Mouse (Mus musculus) cerebellum, postnatal 14 days (tissue): ENCODE results near the gene Zfp74.
A peak's percentile ranks its signal among the peaks of the same experiment; 100 is the strongest.

Source experiments
- DNase-seq, 2 experiments: peaks; one replicate each; pipeline ENCODE4 v3.0.0; 2021; ENCODE audit warnings: mixed read lengths in 2 of 2

Zfp74 gene

DNA sequence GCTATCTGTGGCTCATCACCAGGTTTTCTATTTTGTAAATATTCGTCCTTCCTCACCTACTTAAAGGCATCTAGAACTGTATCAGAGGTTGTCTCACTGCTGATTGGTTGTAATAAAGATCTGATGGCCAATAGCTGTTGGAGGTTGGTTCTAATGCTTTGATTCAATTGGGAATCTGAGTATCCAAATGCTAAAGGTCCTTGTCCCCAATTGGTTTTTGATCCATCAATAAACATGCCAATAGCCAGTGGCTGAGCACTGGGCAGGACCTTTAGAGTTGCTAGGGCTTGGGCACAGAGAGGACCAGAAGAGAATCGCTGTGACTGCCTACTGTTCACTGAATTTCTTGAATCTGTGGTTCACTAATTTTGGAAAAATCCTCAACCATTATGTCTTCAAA, 10.2 kb downstream of the Zfp74 start:
- no peak for DNase-seq

GRCm38 (mm10) chr7:29942740-29943139, 11.1 kb downstream of the Zfp74 start:
- DNase-seq, result no peak

GRCm38 (mm10) chr7:29941027-29941426, 12.9 kb downstream of the Zfp74 start:
- DNase-seq, result no peak

DNA sequence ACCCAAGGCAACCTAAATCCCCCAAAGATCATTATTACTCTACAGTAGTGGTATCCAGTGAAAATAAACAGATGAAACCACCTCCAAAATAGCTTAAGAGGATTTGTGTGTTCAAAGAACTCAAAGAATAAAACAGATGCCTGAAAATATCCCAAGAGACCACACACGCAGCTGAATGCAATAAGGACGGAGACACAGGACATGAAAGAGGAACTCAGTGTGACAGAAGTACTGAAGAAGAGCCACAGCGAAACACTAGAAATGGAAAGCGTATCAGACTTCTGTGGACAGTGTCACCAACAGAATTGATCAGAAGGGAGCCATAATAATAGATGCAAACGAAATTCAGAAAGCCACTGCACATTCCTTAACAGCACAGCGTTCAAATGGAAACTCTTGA, 15.0 kb downstream of the Zfp74 start:
- no peak for DNase-seq

DNA sequence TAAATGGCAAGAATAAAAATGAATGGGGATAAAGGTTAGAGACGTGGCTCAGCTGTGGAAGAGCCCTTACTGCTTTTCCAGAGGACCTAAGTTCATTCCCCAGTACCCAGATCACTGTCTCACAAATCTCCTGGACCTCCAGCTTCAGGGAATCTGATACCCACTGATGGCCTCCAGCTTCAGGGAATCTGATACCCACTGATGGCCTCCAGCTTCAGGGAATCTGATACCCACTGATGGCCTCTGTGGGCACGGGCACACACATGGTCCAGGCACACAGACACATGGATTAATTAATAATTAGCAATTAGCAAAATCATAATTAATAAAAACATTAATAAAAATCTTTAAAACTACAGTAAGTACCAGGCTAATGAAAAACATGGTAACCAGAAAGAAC, 31.1 kb downstream of the Zfp74 start:
- DNase-seq, result no peak

DNA sequence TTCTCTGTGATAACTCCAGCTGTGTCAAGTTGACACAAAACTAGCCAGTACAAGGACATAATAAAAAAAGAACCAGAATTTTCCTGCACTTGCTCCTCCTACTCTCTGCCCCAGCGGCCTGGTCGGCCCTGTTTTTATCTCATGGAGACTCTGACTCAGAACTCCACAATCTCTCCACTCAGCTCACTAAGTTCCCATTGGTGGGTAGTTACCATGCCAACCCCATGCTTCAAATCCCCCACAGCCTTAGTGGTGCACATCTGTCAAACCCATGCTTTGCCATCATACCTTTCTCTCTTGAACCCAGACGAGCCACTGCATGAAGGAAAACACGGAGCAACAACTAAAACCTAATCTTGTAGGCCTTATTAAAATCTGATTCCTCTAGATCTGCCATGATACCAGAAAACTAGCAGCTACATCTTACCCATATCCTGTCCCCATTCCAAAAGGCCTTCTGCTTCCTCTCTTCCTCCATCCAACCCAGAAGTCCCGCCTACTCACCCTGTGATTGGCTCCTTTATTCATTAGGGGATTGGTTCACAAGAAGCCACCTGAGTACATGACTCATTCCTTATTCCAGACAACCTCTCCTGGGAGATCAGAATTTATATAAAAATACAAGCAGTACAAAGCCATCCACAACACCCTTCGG, 32.3 kb downstream of the Zfp74 start:
- no peak for DNase-seq

GRCm38 (mm10) chr7:29918062-29918453, 35.8 kb downstream of the Zfp74 start:
- no peak for DNase-seq

- no peak for DNase-seq
Observed at GRCm38 (mm10) chr7:29917371-29918061, 36.4 kb downstream of the Zfp74 start.

- DNase-seq, result no peak
Observed at GRCm38 (mm10) chr7:29912172-29912571, 41.7 kb downstream of the Zfp74 start.

DNA sequence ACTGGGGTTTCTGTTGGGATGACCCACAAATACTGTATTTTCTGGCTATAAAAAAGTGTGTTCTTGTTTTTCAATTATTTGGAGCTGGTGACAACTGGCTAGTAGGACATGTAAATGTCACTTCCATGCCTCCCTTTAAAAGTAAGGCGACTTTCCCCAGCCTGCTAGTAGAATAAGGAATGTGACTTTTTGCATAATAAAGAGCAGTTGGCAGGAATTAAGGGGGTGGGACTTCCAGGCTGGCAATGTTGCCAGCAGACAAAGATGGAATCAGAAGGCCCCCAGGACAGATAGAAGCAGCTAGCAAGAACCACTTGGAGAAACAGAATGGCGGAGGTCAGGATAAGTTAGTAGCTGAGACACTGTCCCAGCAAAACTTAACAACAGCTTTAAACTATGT, 43.6 kb downstream of the Zfp74 start:
- DNase-seq, result no peak

DNA sequence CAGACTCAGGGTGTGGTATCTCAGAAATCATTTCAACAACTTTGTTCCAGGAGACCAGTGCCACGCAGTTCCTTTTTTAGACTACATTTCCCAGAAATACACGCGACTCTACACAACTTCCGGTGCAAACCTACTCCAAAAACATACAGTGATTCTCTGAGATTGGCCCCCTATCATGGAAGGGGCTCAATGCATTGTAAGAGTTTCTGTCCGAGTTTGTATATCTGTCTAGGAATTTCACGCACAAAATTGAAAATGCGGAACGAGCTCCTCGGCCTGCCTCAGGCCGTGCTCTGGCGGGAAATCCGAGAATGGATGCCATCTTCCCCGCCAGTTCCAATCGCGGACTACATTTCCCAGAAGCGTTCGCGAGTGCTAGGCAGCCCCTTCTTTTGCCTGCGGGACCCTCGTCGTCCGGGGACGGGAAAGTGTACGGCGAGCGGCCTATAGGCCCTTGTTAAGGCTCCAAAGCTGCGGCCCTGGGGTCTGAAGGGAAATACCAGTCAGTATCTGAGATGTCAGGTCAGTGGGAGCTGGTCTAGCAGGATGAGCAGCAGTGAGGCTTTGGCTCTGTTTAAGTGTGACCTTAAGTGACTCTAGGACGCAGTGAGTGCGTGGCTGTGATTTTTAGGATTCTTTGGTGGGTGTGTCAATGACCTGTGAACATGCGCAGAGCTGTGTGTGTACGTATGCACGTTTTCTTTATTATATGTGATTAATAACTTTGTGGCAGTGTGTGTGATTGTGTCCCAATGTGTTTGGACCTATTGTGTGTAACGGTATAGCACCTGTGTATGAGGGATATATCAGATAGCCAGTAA, 45.5 kb downstream of the Zfp74 start, which contains the start of gene Zfp383:
TSS of gene Zfp383 (plus strand) at position 94 of the 821 bp plus-strand sequence.
- DNase-seq, result peak; percentile 84 to 88

DNA sequence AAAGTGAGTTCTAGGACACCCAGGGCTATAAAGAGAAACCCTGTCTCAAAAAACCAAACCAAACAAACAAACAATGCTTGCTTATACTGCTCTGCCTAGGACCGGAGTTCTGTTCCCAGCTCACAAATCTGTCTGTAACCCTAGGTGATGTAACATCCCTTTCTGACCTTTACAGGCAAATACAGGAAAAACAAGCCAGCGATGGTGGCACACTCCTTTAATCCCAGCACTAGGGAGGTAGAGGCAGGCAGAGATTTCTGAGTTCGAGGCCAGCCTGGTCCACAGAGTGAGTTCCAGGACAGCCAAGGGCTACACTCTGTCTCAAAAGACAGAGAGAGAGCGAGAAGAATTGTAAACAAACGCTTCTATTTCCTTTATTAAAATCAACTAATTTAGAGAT, 46.7 kb downstream of the Zfp74 start:
- peak in 1 of 2 experiments; percentile 18 for DNase-seq

DNA sequence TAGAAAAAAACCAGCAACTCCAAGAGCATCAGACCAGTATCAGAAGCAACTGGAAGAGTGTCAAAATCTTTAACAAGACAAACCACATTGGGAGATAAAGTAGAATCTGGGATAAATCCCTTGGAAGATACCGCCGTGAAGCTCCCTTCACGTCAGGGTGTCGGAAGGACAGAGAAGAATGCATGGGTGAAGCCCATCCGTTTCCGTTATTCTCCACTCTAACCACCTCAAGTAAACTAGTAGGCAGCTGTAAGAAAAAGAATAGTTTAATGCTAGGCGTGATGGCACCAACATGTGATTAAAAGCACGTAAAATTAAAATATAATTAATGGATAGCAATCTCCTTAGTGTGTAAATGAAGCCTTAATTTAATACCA, 47.2 kb downstream of the Zfp74 start:
- DNase-seq, result peak in 1 of 2 experiments; percentile 22

- DNase-seq, result peak; percentile 80 to 82
Observed at GRCm38 (mm10) chr7:29905966-29906681, 47.8 kb downstream of the Zfp74 start, which contains the start of gene Zfp27. TSS of gene Zfp27 (minus strand) at chr7:29906572.

- no peak for DNase-seq
Observed at GRCm38 (mm10) chr7:29904101-29904500, 49.8 kb downstream of the Zfp74 start.

- DNase-seq, result no peak
Observed at GRCm38 (mm10) chr7:29898351-29898750, 55.5 kb downstream of the Zfp74 start.

GRCm38 (mm10) chr7:29892756-29893155, 61.1 kb downstream of the Zfp74 start:
- DNase-seq, result no peak

DNA sequence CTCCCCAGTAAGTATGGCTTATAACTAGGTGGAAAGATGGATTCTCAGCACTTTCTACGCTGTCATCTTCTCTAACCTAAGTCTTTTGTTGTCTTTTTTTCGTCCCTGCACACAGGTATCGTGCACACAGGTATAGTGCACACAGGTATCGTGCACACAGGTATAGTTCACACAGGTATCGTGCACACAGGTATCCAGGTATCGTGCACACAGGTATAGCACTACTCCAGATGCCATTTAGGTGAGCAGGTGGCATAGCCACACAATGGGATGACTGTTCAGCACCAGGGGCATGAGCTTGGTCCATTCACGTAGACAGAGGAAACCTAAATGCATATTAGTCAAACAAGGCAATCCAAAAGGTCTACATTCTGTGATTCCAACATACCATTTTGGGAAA, 63.4 kb downstream of the Zfp74 start:
- no peak for DNase-seq

DNA sequence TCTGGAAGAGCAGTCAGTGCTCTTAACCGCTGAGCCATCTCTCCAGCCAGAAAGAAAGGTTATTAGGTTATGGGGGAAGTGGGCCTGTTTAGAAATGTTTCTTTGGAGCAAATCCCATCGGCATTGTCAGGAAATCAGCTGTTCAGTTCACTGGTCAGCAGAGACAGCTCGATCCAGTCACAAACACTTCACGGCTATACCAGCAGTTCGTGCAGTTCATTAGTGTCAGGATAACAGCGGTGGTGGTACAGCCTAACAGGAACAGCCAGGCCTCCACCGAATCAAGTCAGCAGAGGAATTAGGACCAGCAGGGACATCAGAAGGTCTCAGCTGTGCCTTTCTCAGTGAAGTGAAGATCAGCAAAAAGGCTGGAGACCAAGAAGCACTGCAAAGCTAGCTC, 73.0 kb downstream of the Zfp74 start:
- DNase-seq, result no peak
